Mouse (Mus musculus): ENCODE data around the gene Det1.

Gene Det1

DNA sequence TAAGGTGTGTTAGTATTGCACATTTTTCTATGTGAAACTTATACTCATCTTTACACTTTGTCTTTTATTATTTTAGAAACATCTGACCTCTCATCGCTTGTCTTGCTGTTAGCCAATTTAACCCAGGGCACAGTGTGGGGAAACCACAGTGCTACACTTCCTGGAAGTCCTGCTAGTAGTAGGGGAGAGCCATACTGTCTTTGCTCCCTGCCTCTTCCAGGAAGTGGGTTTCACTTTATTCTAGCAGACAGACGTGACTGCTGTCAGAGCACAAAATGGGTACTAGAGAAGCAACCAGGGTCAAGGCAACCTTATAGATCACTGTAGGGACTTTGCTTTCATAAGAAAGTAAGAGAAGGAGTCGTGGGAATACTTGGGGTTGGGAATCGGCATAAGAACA lies 7.0 kb upstream of the Det1 start:
- CTCF ChIA-PET: no interaction called here

- CTCF ChIA-PET: no interaction called here
Observed at GRCm38 (mm10) chr7:78846066-78846716, 872 bp downstream of the Det1 start.

GRCm38 (mm10) chr7:78841601-78842000 lies 5.5 kb downstream of the Det1 start:
- CTCF ChIA-PET: no interaction called here

- CTCF ChIA-PET: no interaction called here
Observed at GRCm38 (mm10) chr7:78837250-78837649, 9.8 kb downstream of the Det1 start.

- CTCF ChIA-PET: no interaction called here
Observed at GRCm38 (mm10) chr7:78835656-78836055, 11.4 kb downstream of the Det1 start.

- CTCF ChIA-PET: no interaction called here
Observed at GRCm38 (mm10) chr7:78827749-78828362, 19.2 kb downstream of the Det1 start.

- CTCF ChIA-PET: no interaction called here
Observed at GRCm38 (mm10) chr7:78826682-78827385, 20.2 kb downstream of the Det1 start.

GRCm38 (mm10) chr7:78818336-78818735 lies 28.7 kb downstream of the Det1 start:
- CTCF ChIA-PET: no interaction called here

- CTCF ChIA-PET: no interaction called here
Observed at GRCm38 (mm10) chr7:78814766-78815165, 32.3 kb downstream of the Det1 start.

DNA sequence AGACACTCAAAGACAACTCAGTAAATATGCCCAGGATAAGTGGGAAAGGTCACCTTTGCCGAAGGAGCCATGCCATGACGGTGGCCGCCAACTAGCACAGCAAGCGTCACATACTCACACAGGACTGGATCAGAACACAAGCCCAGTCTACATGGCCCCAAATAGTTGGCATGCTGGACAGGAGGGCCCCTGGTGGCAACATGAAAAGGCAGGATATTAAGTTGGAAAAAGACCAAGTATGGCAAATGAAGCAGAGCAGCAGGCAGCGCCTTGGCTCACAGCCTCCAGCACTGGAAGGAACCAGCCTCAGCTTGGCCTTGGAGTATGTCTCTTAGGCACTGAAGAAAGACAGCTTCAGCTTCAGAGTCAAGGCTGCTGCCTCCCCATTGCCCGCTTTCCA lies 33.3 kb downstream of the Det1 start:
- CTCF ChIA-PET: no interaction called here

GRCm38 (mm10) chr7:78807192-78807591 lies 39.9 kb downstream of the Det1 start:
- CTCF ChIA-PET: no interaction called here

DNA sequence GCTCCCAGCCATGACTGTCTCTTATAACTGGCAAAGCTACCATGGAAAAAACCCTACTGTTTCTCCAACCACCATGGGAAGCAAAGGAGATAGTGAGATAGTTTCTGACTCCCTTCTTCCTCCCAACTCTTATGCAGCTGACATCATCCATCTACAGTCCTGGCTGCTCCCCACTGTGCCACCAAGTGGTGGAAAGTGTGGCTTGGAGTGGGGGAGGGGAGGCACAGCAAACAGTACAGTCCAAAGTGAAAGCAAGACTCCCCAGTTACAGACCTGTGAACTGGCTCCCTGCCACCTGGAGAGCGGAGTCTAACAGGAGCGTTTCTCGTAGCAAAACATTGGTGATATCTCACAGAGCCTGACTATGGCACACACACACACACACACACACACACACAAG lies 43.2 kb downstream of the Det1 start:
- CTCF ChIA-PET: no interaction called here

DNA sequence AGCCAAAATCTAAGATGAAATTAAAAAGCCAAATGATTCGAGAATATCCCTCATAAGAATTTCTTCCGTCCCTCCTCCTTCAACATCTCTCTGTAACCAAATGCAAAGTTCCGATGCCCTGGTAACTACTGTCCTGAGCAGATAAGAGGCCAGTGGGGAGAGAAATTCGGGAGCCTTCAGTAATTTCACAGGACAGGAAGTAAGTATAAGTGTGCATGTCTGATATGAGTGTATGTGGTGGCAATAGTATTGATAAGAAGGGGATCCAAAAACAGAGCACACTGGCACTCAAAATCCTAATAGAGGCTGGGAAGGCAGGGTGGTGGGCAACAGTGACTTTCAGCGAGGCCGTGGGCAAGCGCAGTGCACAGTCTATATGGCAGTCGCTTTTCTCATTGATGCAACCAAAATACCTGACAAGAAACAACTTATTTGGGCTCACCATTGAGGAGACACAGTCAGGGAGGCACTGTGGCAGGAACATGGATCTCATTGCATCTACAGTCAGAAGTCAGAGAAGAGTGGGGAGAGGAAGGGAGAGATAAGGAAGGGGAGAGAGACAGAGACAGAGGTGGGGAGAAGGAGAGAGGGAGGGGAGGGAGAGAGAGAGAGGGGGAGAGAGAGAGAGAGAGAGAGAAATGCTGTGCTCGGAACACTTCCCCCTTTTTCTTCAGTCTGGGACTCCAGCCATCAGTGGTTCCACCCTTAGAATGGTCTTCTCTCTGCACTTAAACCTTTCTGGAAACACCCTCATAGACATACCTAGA lies 47.1 kb downstream of the Det1 start:
- CTCF ChIA-PET: no interaction called here

DNA sequence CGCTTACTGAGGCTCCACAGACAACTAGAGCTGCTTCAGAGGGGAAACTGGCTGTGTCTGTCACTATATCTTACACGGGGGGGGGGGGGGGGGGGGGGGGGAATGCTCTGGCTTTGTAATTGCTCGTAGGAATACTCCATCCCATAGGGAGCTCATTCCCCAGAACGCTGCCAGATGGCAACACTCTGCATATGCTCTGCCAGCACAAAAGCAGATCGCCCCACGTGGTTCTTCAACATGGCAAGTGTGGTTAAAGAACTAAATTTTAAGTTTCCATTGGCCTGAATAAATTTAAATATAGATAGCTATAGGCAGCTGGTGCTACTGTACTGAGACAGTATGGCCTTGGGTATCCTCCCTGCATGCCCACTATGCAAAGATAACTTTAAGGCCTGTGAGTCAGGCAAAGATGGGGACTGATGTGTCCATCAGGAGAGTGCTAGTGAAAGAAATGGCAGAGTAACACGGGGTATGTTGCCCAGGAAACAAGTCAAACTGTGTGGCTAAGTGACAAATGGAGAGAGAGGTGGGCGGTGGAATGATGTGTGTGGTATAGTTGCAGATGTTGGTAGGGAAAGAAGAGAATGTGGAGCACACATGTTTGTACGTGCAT lies 49.1 kb downstream of the Det1 start:
- CTCF ChIA-PET: interaction anchor here (0.5 kb wide), 1 partner anchor 204 kb away, joined by 4 read pairs; no protein-coding TSS in a partner anchor

- CTCF ChIA-PET: no interaction called here
Observed at GRCm38 (mm10) chr7:78796624-78797023, 50.4 kb downstream of the Det1 start.

GRCm38 (mm10) chr7:78794571-78795092 lies 52.4 kb downstream of the Det1 start:
- CTCF ChIA-PET: no interaction called here

DNA sequence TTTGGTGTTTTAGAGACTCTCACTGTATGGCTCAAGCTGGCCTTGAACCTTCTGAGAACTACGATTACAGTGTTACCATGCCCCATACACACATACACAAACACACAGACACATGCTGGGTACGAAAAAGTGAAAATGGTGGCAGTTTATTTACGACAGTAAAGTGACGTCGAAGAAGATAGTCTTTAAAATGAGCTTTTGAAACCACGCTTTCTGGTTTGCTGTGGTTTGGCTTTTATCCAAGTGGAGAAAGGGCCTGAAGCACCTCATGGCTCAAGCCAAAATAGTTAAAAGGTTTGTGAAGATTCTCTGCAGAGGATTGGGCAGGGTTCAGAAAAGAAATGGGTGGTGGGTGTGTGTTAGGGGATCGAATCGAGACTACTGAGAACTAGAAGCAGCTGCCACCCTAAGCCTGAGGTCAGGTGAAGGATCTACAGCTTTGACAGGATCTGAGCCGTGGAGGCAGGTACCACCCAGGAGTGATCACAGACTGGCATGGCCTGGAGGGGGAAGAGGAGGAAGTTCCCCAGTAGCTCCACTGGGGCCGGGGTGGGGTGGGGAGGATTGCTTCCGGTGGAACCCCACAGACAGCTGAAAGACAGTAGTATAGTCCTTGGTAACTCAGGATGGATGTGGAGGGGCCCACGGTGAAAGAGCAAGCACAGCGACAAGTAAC lies 53.0 kb downstream of the Det1 start:
- CTCF ChIA-PET: no interaction called here

- CTCF ChIA-PET: interaction anchor here (1.0 to 1.5 kb wide), 2 partner anchors 98 to 101 kb away, joined by 4 read pairs; no protein-coding TSS in a partner anchor
Observed at GRCm38 (mm10) chr7:78791359-78792222, 55.5 kb downstream of the Det1 start.

DNA sequence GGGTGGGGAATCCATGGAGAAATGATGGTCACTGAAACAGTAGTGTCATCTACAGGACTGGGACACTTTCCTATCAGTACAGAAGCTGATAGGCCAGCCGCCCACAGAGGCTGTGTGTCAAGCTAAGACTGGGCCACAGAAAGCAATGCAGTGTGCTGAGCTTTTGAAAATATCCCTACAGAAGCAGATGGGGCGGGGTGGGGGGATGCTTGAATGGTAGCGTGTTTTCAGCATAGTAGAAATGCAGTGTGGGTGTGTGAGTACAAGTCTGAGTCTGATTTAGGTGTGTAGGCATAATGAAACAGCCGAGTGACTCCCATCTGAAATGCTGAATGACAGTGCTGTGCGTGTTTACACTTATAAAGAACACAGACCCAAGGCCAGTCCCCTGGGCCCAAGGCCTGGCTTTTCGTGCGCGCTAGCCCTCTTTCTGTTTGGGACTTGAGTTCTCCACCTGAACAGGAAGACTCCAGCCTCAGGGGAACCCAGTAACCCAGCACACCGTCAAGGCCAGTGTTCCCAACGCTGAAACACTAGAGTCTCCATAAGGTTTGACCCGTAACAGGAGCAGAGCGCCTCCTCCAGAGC lies 59.2 kb downstream of the Det1 start:
- CTCF ChIA-PET: no interaction called here

DNA sequence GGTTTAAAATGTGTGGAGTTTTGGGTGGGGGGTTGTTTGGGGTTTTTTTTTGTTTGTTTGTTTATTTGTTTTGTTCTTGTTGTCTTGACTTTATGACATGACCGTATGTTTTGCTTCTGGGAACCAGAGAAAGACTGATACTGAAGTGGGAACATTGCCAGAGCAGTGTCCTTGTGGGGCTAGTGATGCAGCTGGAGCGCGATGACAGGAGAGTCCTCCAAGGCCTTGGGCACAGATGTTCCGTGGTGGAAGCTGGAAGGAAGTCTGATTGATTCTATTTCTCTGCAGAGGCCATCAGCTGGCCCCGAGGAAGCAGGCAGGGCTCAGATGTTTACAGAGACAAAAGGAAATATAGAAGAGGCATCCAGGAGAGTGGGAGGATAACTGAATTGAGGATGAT lies 61.2 kb downstream of the Det1 start:
- CTCF ChIA-PET: no interaction called here

Data from spleen, embryonic (tissue).